Mouse (Mus musculus): ENCODE data around the gene Figla.

DNA sequence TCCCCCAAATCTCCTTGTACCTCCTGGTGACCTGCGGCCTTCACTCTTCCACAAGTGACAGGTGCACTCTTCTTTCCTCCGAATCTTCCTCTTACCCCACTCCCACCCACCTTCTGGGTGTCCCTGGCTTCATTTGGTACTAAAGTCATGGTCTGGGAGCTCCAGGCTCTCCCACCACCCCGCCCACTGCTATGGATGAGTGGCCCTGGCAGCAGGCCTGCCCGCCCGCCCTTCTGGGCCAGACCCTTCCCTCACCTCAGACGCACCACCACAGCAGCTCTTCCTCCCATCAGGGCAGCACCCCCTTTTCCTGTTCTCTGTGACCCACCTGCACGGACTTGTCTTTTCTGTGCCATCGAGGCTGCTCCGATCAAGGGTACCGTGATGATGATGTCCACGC lies 31.5 kb downstream of the Figla start:
- TF ChIP-seq GATA1 (IDR thresholded peaks at IDR 0.05; ENCODE audit: low read length) = no peak
- TF ChIP-seq TAL1 (IDR thresholded peaks at IDR 0.05; ENCODE audit: low read length) = no peak

Measured in erythroblast, embryonic 14.5 days (primary cell).